Mouse (Mus musculus) megakaryocyte, adult 5-6 weeks (primary cell): ENCODE results near the gene Olfr270. TPM values are rescaled to one million over a fixed set of nuclear protein-coding genes. Genes with fewer than 3 reads are reported as not detected.

Experiments used
- total RNA-seq, 2 experiments: library from RNA; stranded (forward) in 1 of 2; stranded (reverse) in 1 of 2; fragments of 153-499, 151-499 nt in 1 of 2; fragments of 221-1000, 200-1000 nt in 1 of 2; gene quantifications; 2 replicates each; pipeline versions ENCODE4 v1.2.3 to v1.2.4; 2015 to 2017

The Olfr270 gene
- total RNA-seq, 2 experiments from 2014 or later: not detected

Other genes starting within 250 kb of the Olfr270 start
- not detected in 2 replicates for gene Olfr275, start 149.9 kb upstream of the Olfr270 start, total RNA-seq (2015)
- not detected in 2 replicates for gene Olfr275, start 149.9 kb upstream of the Olfr270 start, total RNA-seq (2017)
- gene Olfr273, start 105.3 kb upstream of the Olfr270 start, total RNA-seq (2015): not detected in 2 replicates
- gene Olfr273, start 105.3 kb upstream of the Olfr270 start, total RNA-seq (2017): not detected in 2 replicates
- gene Olfr272, start 45.4 kb upstream of the Olfr270 start, total RNA-seq (2015): not detected in 2 replicates
- gene Olfr272, start 45.4 kb upstream of the Olfr270 start, total RNA-seq (2017): not detected in 2 replicates
- not detected in 2 replicates for gene Nipsnap3a, start 24.7 kb downstream of the Olfr270 start, total RNA-seq (2015)
- gene Nipsnap3a, start 24.7 kb downstream of the Olfr270 start, total RNA-seq (2017): not detected in 2 replicates
- gene Nipsnap3b, start 47.3 kb downstream of the Olfr270 start, total RNA-seq (2015): 64.5 and 75.2 TPM in 2 replicates
- 38.2 and 42.1 TPM in 2 replicates for gene Nipsnap3b, start 47.3 kb downstream of the Olfr270 start, total RNA-seq (2017)
- gene Abca1, start 195.3 kb downstream of the Olfr270 start, total RNA-seq (2015): 1.2 and 1.8 TPM in 2 replicates
- 2.5 and 3.4 TPM in 2 replicates for gene Abca1, start 195.3 kb downstream of the Olfr270 start, total RNA-seq (2017)